Mouse (Mus musculus): ENCODE results near the gene Dnaic2. TPM values are rescaled to one million over a fixed set of nuclear protein-coding genes. Genes with fewer than 3 reads are reported as not detected.

The Dnaic2 gene
- total and polyA plus RNA-seq, 3 experiments = not detected

DNA sequence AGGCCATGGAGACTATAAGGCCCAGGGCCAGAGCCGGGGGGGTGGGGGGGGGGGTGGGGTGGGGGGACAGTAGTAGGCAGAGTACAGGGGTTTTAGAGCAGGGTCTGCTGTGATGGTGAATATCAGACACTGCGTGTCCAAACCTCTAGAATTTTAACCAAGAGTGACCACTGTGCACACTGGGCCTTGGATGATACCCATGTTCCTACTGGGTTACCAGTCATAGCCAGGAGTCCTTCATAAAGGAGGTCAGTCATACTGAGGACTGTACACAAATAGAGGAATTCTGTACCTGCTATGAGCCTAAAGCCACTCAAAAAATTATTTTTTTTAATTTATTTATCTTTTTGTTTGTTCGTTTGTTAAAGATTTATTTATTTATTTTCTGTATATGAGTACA is 38.5 kb upstream of the Dnaic2 start:
- H3K4me1 ChIP-seq (ENCODE audit: insufficient read depth, low read depth, low read length) = peaks cover 4% of the 10 kb centered on the region; the same call in 1 of the 2 replicates
- DNase-seq (ENCODE audit: low spot score) = no peak

DNA sequence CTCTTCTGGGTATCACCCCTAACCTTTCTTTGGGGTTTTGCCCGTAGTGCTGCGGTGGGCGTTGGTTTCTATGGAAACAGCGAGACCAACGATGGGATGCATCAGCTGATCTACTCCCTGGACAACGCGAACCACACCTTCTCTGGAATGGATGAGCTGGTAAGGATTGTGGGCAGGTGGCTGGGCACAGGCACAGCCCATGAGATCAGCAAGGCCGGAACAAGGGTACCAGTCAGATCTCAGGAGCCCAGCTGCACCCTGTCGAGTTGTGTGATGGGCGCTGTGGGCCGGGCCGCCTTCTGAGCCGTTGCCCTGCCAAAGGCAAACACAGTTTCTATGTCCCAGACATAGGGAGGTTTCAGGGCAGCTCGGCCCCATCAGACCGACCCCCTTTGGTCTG is 37.0 kb upstream of the Dnaic2 start:
- H3K36me3 ChIP-seq (replicated peaks) = no peaks in the 10 kb centered on the region
- ATAC-seq (ENCODE audit: extremely low read depth, insufficient number of reproducible peaks, low FRiP score, poor library complexity, severe bottlenecking) (no peak), DNase-seq (ENCODE audit: low spot score) (no peak)
- H3K27me3 ChIP-seq (ENCODE audit: insufficient read depth, low read length) = no peaks in the 10 kb centered on the region; the same call in 1 of the 2 replicates
- H3K9me3 ChIP-seq (replicated peaks) = peaks cover 27% of the 10 kb centered on the region
- no peaks in the 10 kb centered on the region for H3K4me1 ChIP-seq (ENCODE audit: insufficient read depth, low read depth, low read length)
- no peak for TF ChIP-seq POLR2AphosphoS5 (IDR thresholded peaks at IDR 0.05; ENCODE audit: insufficient replicate concordance, low read depth, low read length)
- no peak for TF ChIP-seq CTCF (IDR thresholded peaks at IDR 0.05; ENCODE audit: low read depth, low read length)
- TF ChIP-seq TAL1 (conservative IDR thresholded peaks at IDR 0.05; ENCODE audit: low read depth, low read length) = no peak
- no peak for TF ChIP-seq GATA1 (IDR thresholded peaks at IDR 0.05; ENCODE audit: borderline replicate concordance, low read length)
- TF ChIP-seq GATA2 (IDR thresholded peaks at IDR 0.05; ENCODE audit: borderline replicate concordance, low read depth, low read length) = no peak
- H3K4me3 ChIP-seq (ENCODE audit: low read depth, low read length) = no peak overlapping the region

More for the DNA sequence above, 38.5 kb upstream of the Dnaic2 start:
- Histone ChIP-seq H3K36me3 (replicated peaks) (no peaks in the 10 kb centered on the region), H3K4me3 (ENCODE audit: low read depth, low read length) (no peak overlapping the region), H3K9me3 (replicated peaks) (peaks cover 22% of the 10 kb centered on the region), H3K27me3 (ENCODE audit: insufficient read depth, low read length) (no peaks in the 10 kb centered on the region; the same call in 1 of the 2 replicates)
- no peak for TF ChIP-seq GATA2 (IDR thresholded peaks at IDR 0.05; ENCODE audit: borderline replicate concordance, low read depth, low read length)
- TF ChIP-seq TAL1 (conservative IDR thresholded peaks at IDR 0.05; ENCODE audit: low read depth, low read length) = no peak
- no peak for ATAC-seq (ENCODE audit: extremely low read depth, insufficient number of reproducible peaks, low FRiP score, poor library complexity, severe bottlenecking)

- no peak overlapping the region for H3K4me3 ChIP-seq (ENCODE audit: low read depth, low read length)
- peaks cover 23% of the 10 kb centered on the region for H3K9me3 ChIP-seq (replicated peaks)
- H3K27me3 ChIP-seq (ENCODE audit: insufficient read depth, low read length) = no peaks in the 10 kb centered on the region
- TF ChIP-seq POLR2AphosphoS5 (IDR thresholded peaks at IDR 0.05; ENCODE audit: insufficient replicate concordance, low read depth, low read length) = no peak
- no peak for TF ChIP-seq GATA1 (IDR thresholded peaks at IDR 0.05; ENCODE audit: borderline replicate concordance, low read length)
- TF ChIP-seq CTCF (IDR thresholded peaks at IDR 0.05; ENCODE audit: low read depth, low read length) = no peak
- no peak for TF ChIP-seq TAL1 (conservative IDR thresholded peaks at IDR 0.05; ENCODE audit: low read depth, low read length)
- no peak for TF ChIP-seq GATA2 (IDR thresholded peaks at IDR 0.05; ENCODE audit: borderline replicate concordance, low read depth, low read length)
- no peak for ATAC-seq (ENCODE audit: extremely low read depth, insufficient number of reproducible peaks, low FRiP score, poor library complexity, severe bottlenecking)
- H3K36me3 ChIP-seq (replicated peaks) = no peaks in the 10 kb centered on the region
- H3K4me1 ChIP-seq (ENCODE audit: insufficient read depth, low read depth, low read length) = no peaks in the 10 kb centered on the region
- no peak for DNase-seq (ENCODE audit: low spot score)
Observed at GRCm38 (mm10) chr11:114691454-114692182, 35.6 kb upstream of the Dnaic2 start.

GRCm38 (mm10) chr11:114692601-114693000 is 34.6 kb upstream of the Dnaic2 start:
- TF ChIP-seq POLR2AphosphoS5 (IDR thresholded peaks at IDR 0.05; ENCODE audit: insufficient replicate concordance, low read depth, low read length) = no peak
- no peak for TF ChIP-seq TAL1 (conservative IDR thresholded peaks at IDR 0.05; ENCODE audit: low read depth, low read length)
- TF ChIP-seq CTCF (IDR thresholded peaks at IDR 0.05; ENCODE audit: low read depth, low read length) = no peak
- no peak for TF ChIP-seq GATA1 (IDR thresholded peaks at IDR 0.05; ENCODE audit: borderline replicate concordance, low read length)
- no peak for TF ChIP-seq GATA2 (IDR thresholded peaks at IDR 0.05; ENCODE audit: borderline replicate concordance, low read depth, low read length)
- Histone ChIP-seq H3K36me3 (replicated peaks) (no peaks in the 10 kb centered on the region), H3K4me1 (ENCODE audit: insufficient read depth, low read depth, low read length) (no peaks in the 10 kb centered on the region), H3K9me3 (replicated peaks) (peaks cover 27% of the 10 kb centered on the region), H3K27me3 (ENCODE audit: insufficient read depth, low read length) (no peaks in the 10 kb centered on the region), H3K4me3 (ENCODE audit: low read depth, low read length) (no peak overlapping the region)
- ATAC-seq (ENCODE audit: extremely low read depth, insufficient number of reproducible peaks, low FRiP score, poor library complexity, severe bottlenecking) (no peak), DNase-seq (ENCODE audit: low spot score) (no peak)

GRCm38 (mm10) chr11:114693456-114693855 is 33.8 kb upstream of the Dnaic2 start:
- no peak overlapping the region for H3K4me3 ChIP-seq (ENCODE audit: low read depth, low read length)
- H3K9me3 ChIP-seq (replicated peaks) = peaks cover 26% of the 10 kb centered on the region
- H3K27me3 ChIP-seq (ENCODE audit: insufficient read depth, low read length) = no peaks in the 10 kb centered on the region
- ATAC-seq (ENCODE audit: extremely low read depth, insufficient number of reproducible peaks, low FRiP score, poor library complexity, severe bottlenecking) = no peak
- H3K36me3 ChIP-seq (replicated peaks) = no peaks in the 10 kb centered on the region
- DNase-seq (ENCODE audit: low spot score) = no peak
- no peaks in the 10 kb centered on the region for H3K4me1 ChIP-seq (ENCODE audit: insufficient read depth, low read depth, low read length)
- TF ChIP-seq CTCF (IDR thresholded peaks at IDR 0.05; ENCODE audit: low read depth, low read length) (no peak), GATA1 (IDR thresholded peaks at IDR 0.05; ENCODE audit: borderline replicate concordance, low read length) (no peak), GATA2 (IDR thresholded peaks at IDR 0.05; ENCODE audit: borderline replicate concordance, low read depth, low read length) (no peak), POLR2AphosphoS5 (IDR thresholded peaks at IDR 0.05; ENCODE audit: insufficient replicate concordance, low read depth, low read length) (no peak), TAL1 (conservative IDR thresholded peaks at IDR 0.05; ENCODE audit: low read depth, low read length) (no peak)

DNA sequence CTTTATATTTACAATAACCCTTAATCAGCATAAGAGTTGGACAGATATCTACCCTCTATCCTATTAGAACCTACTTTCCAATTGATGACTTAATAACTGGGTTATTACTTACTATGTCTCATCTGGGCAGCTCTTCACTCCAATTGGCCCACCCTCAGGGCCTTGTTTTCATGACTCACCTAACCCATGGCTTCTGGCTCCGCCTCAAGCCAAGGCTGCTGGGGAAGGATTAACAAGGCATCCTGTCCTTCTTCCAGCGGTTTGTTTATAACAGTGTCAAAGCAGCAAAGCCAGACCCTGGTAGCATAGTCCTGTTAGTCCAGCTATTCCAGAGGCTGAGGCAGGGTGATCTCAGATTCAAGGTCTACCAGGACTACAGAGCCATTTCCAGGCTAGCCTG is 32.8 kb upstream of the Dnaic2 start:
- no peaks in the 10 kb centered on the region for H3K4me1 ChIP-seq (ENCODE audit: insufficient read depth, low read depth, low read length)
- ATAC-seq (ENCODE audit: extremely low read depth, insufficient number of reproducible peaks, low FRiP score, poor library complexity, severe bottlenecking) = no peak
- H3K36me3 ChIP-seq (replicated peaks) = no peaks in the 10 kb centered on the region
- no peak overlapping the region for H3K4me3 ChIP-seq (ENCODE audit: low read depth, low read length)
- H3K9me3 ChIP-seq (replicated peaks) = peaks cover 28% of the 10 kb centered on the region
- no peak for DNase-seq (ENCODE audit: low spot score)
- no peak for TF ChIP-seq GATA1 (IDR thresholded peaks at IDR 0.05; ENCODE audit: borderline replicate concordance, low read length)
- no peak for TF ChIP-seq TAL1 (conservative IDR thresholded peaks at IDR 0.05; ENCODE audit: low read depth, low read length)
- TF ChIP-seq GATA2 (IDR thresholded peaks at IDR 0.05; ENCODE audit: borderline replicate concordance, low read depth, low read length) = no peak
- no peak for TF ChIP-seq CTCF (IDR thresholded peaks at IDR 0.05; ENCODE audit: low read depth, low read length)
- no peak for TF ChIP-seq POLR2AphosphoS5 (IDR thresholded peaks at IDR 0.05; ENCODE audit: insufficient replicate concordance, low read depth, low read length)
- no peaks in the 10 kb centered on the region for H3K27me3 ChIP-seq (ENCODE audit: insufficient read depth, low read length)
